Mouse (Mus musculus) heart, adult 11 months (tissue): ENCODE measurements at regions not wholly inside any gene's neighbourhood (a gene's known extent, or its start where the extent isn't known, plus 50 kb on each side); places are given as distances from the start of the nearest gene placed in this dataset.
A peak's percentile ranks its signal among the peaks of the same experiment; 100 is the strongest.
"Not testable (repeated sequence)": the region's sequence is repeated elsewhere in the genome, so short reads cannot be mapped to it uniquely, and the experiment has no call there.

Source experiments
- DNase-seq: peaks from one replicate; pipeline ENCODE4 v3.0.0; 2022

- no peak for DNase-seq
These were observed 52.1 kb downstream of the Sst start for GRCm38 (mm10) chr16:23838696-23839095.

- no peak for DNase-seq
These were observed 52.6 kb downstream of the Sst start for GRCm38 (mm10) chr16:23838114-23838513.

- DNase-seq: peak; percentile 10
These were observed 55.8 kb downstream of the Sst start for GRCm38 (mm10) chr16:23834991-23835390.

GRCm38 (mm10) chr16:23833603-23834002 lies 57.2 kb downstream of the Sst start:
- peak; percentile 74 for DNase-seq

GRCm38 (mm10) chr16:23833042-23833423 lies 57.7 kb downstream of the Sst start:
- DNase-seq: peak; percentile 76

- DNase-seq: peak; percentile 50
These were observed 58.2 kb downstream of the Sst start for GRCm38 (mm10) chr16:23832393-23833041.

GRCm38 (mm10) chr16:23825662-23826061 lies 65.1 kb downstream of the Sst start:
- peak; percentile 60 for DNase-seq

- no peak for DNase-seq
These were observed 105.5 kb downstream of the Sst start for GRCm38 (mm10) chr16:23785216-23785615.

GRCm38 (mm10) chr16:23784021-23784897 lies 106.5 kb downstream of the Sst start:
- DNase-seq: peak; percentile 64

- peak; percentile 85 for DNase-seq
These were observed 110.1 kb downstream of the Sst start for GRCm38 (mm10) chr16:23780440-23781231.

- peak; percentile 53 for DNase-seq
These were observed 112.9 kb downstream of the Sst start for GRCm38 (mm10) chr16:23777894-23778293.

- DNase-seq: peak; percentile 69
These were observed 113.7 kb downstream of the Sst start for GRCm38 (mm10) chr16:23777041-23777440.

- DNase-seq: peak; percentile 37
These were observed 114.3 kb downstream of the Sst start for GRCm38 (mm10) chr16:23776501-23776900.

- DNase-seq: peak; percentile 12
These were observed 132.5 kb downstream of the Sst start for GRCm38 (mm10) chr16:23758136-23758812.

- peak; percentile 37 for DNase-seq
These were observed 153.7 kb downstream of the Sst start for GRCm38 (mm10) chr16:23737026-23737425.

- DNase-seq: peak; percentile 45
These were observed 155.0 kb downstream of the Sst start for GRCm38 (mm10) chr16:23735722-23736121.

GRCm38 (mm10) chr16:23726562-23726961 lies 164.2 kb downstream of the Sst start:
- DNase-seq: peak; percentile 5

- DNase-seq: no peak
These were observed 169.0 kb downstream of the Sst start for GRCm38 (mm10) chr16:23721745-23722144.

GRCm38 (mm10) chr16:23701156-23701555 lies 180.5 kb upstream of the Masp1 start:
- DNase-seq: no peak

GRCm38 (mm10) chr16:23694226-23694625 lies 173.6 kb upstream of the Masp1 start:
- DNase-seq: not testable (repeated sequence)

- DNase-seq: no peak
These were observed 169.4 kb upstream of the Masp1 start for GRCm38 (mm10) chr16:23690061-23690460.

GRCm38 (mm10) chr16:23686783-23687182 lies 166.2 kb upstream of the Masp1 start:
- no peak for DNase-seq

- no peak for DNase-seq
These were observed 159.8 kb upstream of the Masp1 start for GRCm38 (mm10) chr16:23680434-23680833.
